10 mouse cellular contexts compared by ENCODE assay signal in the genomic region with DNA sequence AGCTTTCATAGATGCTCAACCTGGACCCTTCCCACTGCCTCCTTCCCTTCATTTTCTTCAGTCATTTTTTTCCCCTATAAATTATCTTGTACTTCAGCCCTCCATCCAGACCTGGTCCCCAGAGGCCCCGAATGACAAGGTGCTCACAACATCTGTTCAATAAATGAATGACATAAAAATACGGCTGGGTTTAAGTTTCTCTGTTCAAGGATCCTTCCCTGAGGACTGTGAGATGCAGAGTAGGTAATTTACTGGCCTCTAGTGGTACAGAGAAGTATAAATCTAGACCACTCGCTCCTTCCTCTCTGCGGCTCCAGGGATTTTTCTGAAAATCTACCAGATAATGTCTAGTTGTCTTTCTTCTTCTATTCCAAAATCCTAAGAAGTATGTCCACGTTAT. TPM values are rescaled to one million over a fixed set of nuclear protein-coding genes. Genes with fewer than 3 reads are reported as not detected.
DNase-seq lines count a peak whose midpoint lies in the region; ATAC-seq and TF ChIP-seq lines count a peak whose summit lies in the region.
"Had no signal": no experiment of that assay in that cellular context is flagged by ENCODE, and none has a peak within 500 bp of the region (broad histone marks: within the 10 kb centered on the region; RNA-seq: fewer than 3 reads in every experiment).

No protein-coding gene starts in this region.

- peak overlapping the region; percentile 18; the same call in 1 of the 2 replicates for H3K27ac ChIP-seq in kidney, embryonic 15.5 days
- H3K27ac ChIP-seq in intestine, embryonic 15.5 days = peak overlapping the region; percentile 15; the same call in 1 of the 2 replicates
- H3K27ac ChIP-seq in heart, embryonic 11.5 days (ENCODE audit: low read depth, low read length) = no peak overlapping the region

- H3K9me3 ChIP-seq in kidney, embryonic 15.5 days (replicated peaks) = no peaks in the 10 kb centered on the region
- no peaks in the 10 kb centered on the region for H3K9me3 ChIP-seq in intestine, embryonic 15.5 days
- H3K9me3 ChIP-seq in heart, embryonic 11.5 days (replicated peaks; ENCODE audit: control insufficient read depth, low read length) = no peaks in the 10 kb centered on the region

- in situ Hi-C loops in Patski (cut with MboI; ENCODE audit: low pct_unique_long_range_greater_than_20kb) = no loop called here

- CTCF ChIA-PET in Patski (lab: Charles Lee) = interaction anchor here (0.7 to 6.0 kb wide), 10 partner anchors 9 to 57 kb away, joined by 3 to 35 read pairs (median 4); no protein-coding TSS in a partner anchor

- WGBS in kidney, embryonic 15.5 days = 37% methylated on average over 5 of the region's 5 CpGs
- WGBS in intestine, embryonic 15.5 days = 56% methylated on average over 5 of the region's 5 CpGs
- whole genome bisulfite sequencing in heart, embryonic 11.5 days (ENCODE audit: insufficient replicate concordance) = 55% methylated on average over 5 of the region's 5 CpGs

- peaks cover 58% of the 10 kb centered on the region for H3K4me1 ChIP-seq in kidney, embryonic 15.5 days
- H3K4me1 ChIP-seq in intestine, embryonic 15.5 days (replicated peaks) = peaks cover 32% of the 10 kb centered on the region
- peaks cover 24% of the 10 kb centered on the region for H3K4me1 ChIP-seq in heart, embryonic 11.5 days (ENCODE audit: control insufficient read depth, insufficient read depth, low read length)

- H3K27me3 ChIP-seq in kidney, embryonic 15.5 days = no peaks in the 10 kb centered on the region
- H3K27me3 ChIP-seq in Patski = no peaks in the 10 kb centered on the region
- no peaks in the 10 kb centered on the region for H3K27me3 ChIP-seq in intestine, embryonic 15.5 days (replicated peaks)
- no peaks in the 10 kb centered on the region for H3K27me3 ChIP-seq in heart, embryonic 11.5 days (ENCODE audit: control insufficient read depth, insufficient read depth, low read length)

- no peak overlapping the region for H3K4me2 ChIP-seq in kidney, embryonic 15.5 days
- no peak overlapping the region for H3K4me2 ChIP-seq in intestine, embryonic 15.5 days (replicated peaks)
- no peak overlapping the region for H3K4me2 ChIP-seq in heart, embryonic 11.5 days

- H3K9ac ChIP-seq in kidney, embryonic 15.5 days = no peak overlapping the region
- no peak overlapping the region for H3K9ac ChIP-seq in intestine, embryonic 15.5 days
- H3K9ac ChIP-seq in heart, embryonic 11.5 days (ENCODE audit: low read depth, low read length) = no peak overlapping the region

- DNase-seq in kidney, postnatal 25 days = no peak
- DNase-seq in 416B (ENCODE audit: low read depth) (peak; percentile 46), Patski (ENCODE audit: low read depth, low spot score) (no peak)
- no peak for DNase-seq in adrenal gland, adult 2 months
- DNase-seq: heart, postnatal 4 days; lung, postnatal 36 days; right cerebral cortex, postnatal 25 days had no signal

- 0 out of 2 replicates have a peak, but pooled peaks have one; percentile 44 for ATAC-seq in kidney, embryonic 15.5 days (replicated peaks; ENCODE audit: low FRiP score)
- ATAC-seq in Patski = peak; percentile 52
- ATAC-seq in intestine, embryonic 15.5 days = peak; percentile 63
- ATAC-seq in heart, embryonic 11.5 days (replicated peaks; ENCODE audit: insufficient number of reproducible peaks, low FRiP score, low TSS enrichment) = no peak

- H3K36me3 ChIP-seq in kidney, embryonic 15.5 days = no peaks in the 10 kb centered on the region
- H3K36me3 ChIP-seq in intestine, embryonic 15.5 days = no peaks in the 10 kb centered on the region
- H3K36me3 ChIP-seq in heart, embryonic 11.5 days (ENCODE audit: control insufficient read depth, insufficient read depth, low read length) = no peaks in the 10 kb centered on the region

- H3K4me3 ChIP-seq in kidney, embryonic 15.5 days (replicated peaks) = no peak overlapping the region
- H3K4me3 ChIP-seq in intestine, embryonic 15.5 days (replicated peaks) = no peak overlapping the region
- H3K4me3 ChIP-seq in heart, embryonic 11.5 days (ENCODE audit: low read depth, low read length) = no peak overlapping the region

- POLR2A ChIA-PET in Patski (lab: Charles Lee) = no interaction called here

- peak; percentile 63 for TF ChIP-seq CTCF in Patski (IDR thresholded peaks at IDR 0.05)

RNA-seq across cellular contexts. Expression of gene Adgra3, which starts 26.5 kb away (rescaled TPM):
- 39.3 and 40.1 TPM in 2 replicates for polyA plus RNA-seq in kidney, embryonic 15.5 days (2015; fragmentation: Nextera tagmentation; extraction: Ambion mirVana)
- polyA plus RNA-seq in Patski (2021) = 23.3 TPM
- 19.3 and 19.4 TPM in 2 replicates for polyA plus RNA-seq in intestine, embryonic 15.5 days (2015; fragmentation: Nextera tagmentation; extraction: Ambion mirVana)
- total RNA-seq in adrenal gland, adult 2 months (2021) = 10 to 100 TPM; 52.6 to 62.9 TPM
- 29.4 and 43.3 TPM in 2 replicates for polyA plus RNA-seq in adrenal gland, adult 2 months (2012; rRNA removed)
- polyA plus RNA-seq in heart, embryonic 11.5 days (2014; fragmentation: Nextera tagmentation; extraction: Ambion mirVana) = 18.6 and 20.5 TPM in 2 replicates
